9 mouse cellular contexts compared by ENCODE assay signal in the genomic region with DNA sequence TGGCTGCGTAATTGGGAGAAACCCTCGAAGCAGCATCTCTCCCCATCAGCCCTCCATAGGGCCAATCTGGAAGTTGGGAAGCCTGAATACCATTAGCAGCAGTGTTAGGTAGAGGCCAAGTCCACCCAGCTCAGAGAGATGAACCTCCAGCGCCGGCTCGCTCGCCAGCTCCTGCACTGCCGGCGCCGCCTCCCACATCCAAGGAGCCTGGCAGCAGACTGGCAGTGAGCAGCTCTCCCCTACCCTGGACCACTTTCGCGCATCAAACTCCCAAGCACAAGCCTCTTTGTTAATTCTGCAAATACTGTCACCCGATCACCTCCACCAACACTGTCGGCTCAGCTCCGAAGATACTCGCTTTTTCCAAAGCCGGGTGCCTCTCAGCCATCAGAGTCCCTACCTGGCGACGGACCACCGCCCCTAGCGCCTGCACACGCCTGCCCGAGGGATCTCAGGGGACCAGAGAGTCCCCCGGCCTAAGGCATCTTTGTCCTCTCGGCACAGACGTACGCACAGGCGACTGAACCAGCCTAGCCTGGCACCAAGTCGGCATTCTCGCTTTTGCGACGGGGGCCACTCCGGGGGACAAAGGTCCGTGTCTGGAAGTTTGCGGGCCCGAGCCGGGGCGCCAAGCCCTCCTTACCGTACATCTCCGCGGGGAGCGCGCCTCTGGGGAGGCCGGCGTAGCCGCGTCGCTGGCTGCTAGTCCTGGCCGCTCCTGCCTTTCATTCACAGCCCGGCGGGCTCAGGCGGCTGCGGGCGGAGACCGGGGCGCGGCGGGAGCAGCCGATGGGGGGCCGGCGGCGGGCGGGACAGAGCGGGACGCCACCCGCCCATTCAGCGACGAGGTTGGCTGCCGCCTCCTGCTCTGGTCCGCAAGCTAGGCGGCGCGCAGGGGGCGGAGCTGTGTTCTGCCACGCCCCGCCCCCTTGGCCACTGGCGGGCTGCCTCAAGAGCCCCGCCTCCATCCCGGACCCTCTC. TPM values are rescaled to one million over a fixed set of nuclear protein-coding genes. Genes with fewer than 3 reads are reported as not detected.
DNase-seq lines count a peak whose midpoint lies in the region; ATAC-seq and TF ChIP-seq lines count a peak whose summit lies in the region.
"Had no signal": no experiment of that assay in that cellular context is flagged by ENCODE, and none has a peak within 500 bp of the region (broad histone marks: within the 10 kb centered on the region; RNA-seq: fewer than 3 reads in every experiment).

TSS of gene Efr3b (minus strand) at position 855 of the 981 bp plus-strand sequence.

- no peaks in the 10 kb centered on the region for H3K36me3 ChIP-seq in forebrain, embryonic 11.5 days (ENCODE audit: control insufficient read depth, insufficient read depth, low read length)
- H3K36me3 ChIP-seq in heart, embryonic 14.5 days (ENCODE audit: control insufficient read depth, insufficient read depth, low read length) = no peaks in the 10 kb centered on the region
- no peaks in the 10 kb centered on the region for H3K36me3 ChIP-seq in kidney, postnatal 0 days (ENCODE audit: insufficient read depth, low read length)
- H3K36me3 ChIP-seq in midbrain, postnatal 0 days (ENCODE audit: insufficient read depth, low read length) = no peaks in the 10 kb centered on the region
- H3K36me3 ChIP-seq: G1E had no signal

- peak; percentile 98 for ATAC-seq in forebrain, embryonic 11.5 days (replicated peaks; ENCODE audit: low FRiP score)
- ATAC-seq in heart, embryonic 14.5 days (ENCODE audit: insufficient number of reproducible peaks, insufficient read depth, low FRiP score, low read depth) = peak; percentile 88
- peak; percentile 90 for ATAC-seq in kidney, postnatal 0 days (replicated peaks; ENCODE audit: low FRiP score, low read depth)
- ATAC-seq in midbrain, postnatal 0 days (ENCODE audit: low FRiP score) = peak; percentile 90

- no peaks in the 10 kb centered on the region for H3K27me3 ChIP-seq in forebrain, embryonic 11.5 days (ENCODE audit: control insufficient read depth, insufficient read depth, low read length)
- no peaks in the 10 kb centered on the region; the same call in 1 of the 2 replicates for H3K27me3 ChIP-seq in heart, embryonic 14.5 days (ENCODE audit: control insufficient read depth, insufficient read depth, low read length)
- no peaks in the 10 kb centered on the region; the same call in 1 of the 2 replicates for H3K27me3 ChIP-seq in kidney, postnatal 0 days (ENCODE audit: insufficient read depth, low read length)
- H3K27me3 ChIP-seq in midbrain, postnatal 0 days (ENCODE audit: insufficient read depth, low read length) = no peaks in the 10 kb centered on the region

- peak within 1 kb of the TSS; percentile 82 for H3K4me3 ChIP-seq in brown adipose tissue, adult 24 weeks (ENCODE audit: insufficient read depth, low read depth, low read length)
- H3K4me3 ChIP-seq in forebrain, embryonic 11.5 days (ENCODE audit: low read depth, low read length) = peak within 1 kb of the TSS; percentile 78
- peak within 1 kb of the TSS; percentile 67 to 68 for H3K4me3 ChIP-seq in heart, embryonic 14.5 days (ENCODE audit: control insufficient read depth in 1 of 2, insufficient read depth in 1 of 2, low read depth in 1 of 2, low read length in 2 of 2)
- H3K4me3 ChIP-seq in kidney, postnatal 0 days (replicated peaks; ENCODE audit: low read depth, low read length) = peak within 1 kb of the TSS; percentile 63
- peak within 1 kb of the TSS; percentile 88 for H3K4me3 ChIP-seq in midbrain, postnatal 0 days (ENCODE audit: low read depth, low read length)

- H3K27ac ChIP-seq in brown adipose tissue, adult 24 weeks (replicated peaks; ENCODE audit: low read depth, low read length) = peak within 1 kb of the TSS; percentile 9; the same call in 1 of the 2 replicates
- H3K27ac ChIP-seq in forebrain, embryonic 11.5 days (ENCODE audit: low read depth, low read length) = no peak within 1 kb of the TSS
- peak within 1 kb of the TSS; percentile 8 to 59; a peak in 2 of 4 replicates for H3K27ac ChIP-seq in heart, embryonic 14.5 days (replicated peaks in 1 of 2; ENCODE audit: control insufficient read depth in 1 of 2, insufficient read depth in 1 of 2, low read depth in 2 of 2, low read length in 2 of 2)
- H3K27ac ChIP-seq in kidney, postnatal 0 days = no peak within 1 kb of the TSS
- peak within 1 kb of the TSS; percentile 74 for H3K27ac ChIP-seq in midbrain, postnatal 0 days (ENCODE audit: low read depth, low read length)

- peak within 1 kb of the TSS; percentile 58 for H3K4me2 ChIP-seq in forebrain, embryonic 11.5 days (ENCODE audit: low read depth, low read length, severe bottlenecking)
- peak within 1 kb of the TSS; percentile 73 for H3K4me2 ChIP-seq in heart, embryonic 14.5 days (ENCODE audit: low read length)
- peak within 1 kb of the TSS; percentile 98 for H3K4me2 ChIP-seq in kidney, postnatal 0 days (ENCODE audit: low read length)
- H3K4me2 ChIP-seq in midbrain, postnatal 0 days (ENCODE audit: low read depth, low read length, poor library complexity, severe bottlenecking) = peak within 1 kb of the TSS; percentile 55

- under 1% methylated on average over 78 of the region's 78 CpGs for WGBS in forebrain, embryonic 11.5 days
- WGBS in heart, embryonic 14.5 days = 1% methylated on average over 65 of the region's 78 CpGs
- WGBS in kidney, postnatal 0 days = under 1% methylated on average over 78 of the region's 78 CpGs
- under 1% methylated on average over 65 of the region's 78 CpGs for WGBS in midbrain, postnatal 0 days

- H3K9me3 ChIP-seq in forebrain, embryonic 11.5 days (ENCODE audit: control insufficient read depth, low read length) = no peaks in the 10 kb centered on the region
- no peaks in the 10 kb centered on the region for H3K9me3 ChIP-seq in heart, embryonic 14.5 days (ENCODE audit: control insufficient read depth, low read length)
- no peaks in the 10 kb centered on the region for H3K9me3 ChIP-seq in kidney, postnatal 0 days (replicated peaks; ENCODE audit: low read length)
- no peaks in the 10 kb centered on the region for H3K9me3 ChIP-seq in midbrain, postnatal 0 days (ENCODE audit: low read length)
- H3K9me3 ChIP-seq: G1E had no signal

- peak; percentile 37; the same call in 1 of the 2 replicates for TF ChIP-seq CTCF in kidney, postnatal 0 days (IDR thresholded peaks at IDR 0.05; ENCODE audit: low read depth)
- TF ChIP-seq CTCF in midbrain, postnatal 0 days (IDR thresholded peaks at IDR 0.05) = peak; percentile 50

- peaks cover 10% of the 10 kb centered on the region for H3K4me1 ChIP-seq in brown adipose tissue, adult 24 weeks (ENCODE audit: control insufficient read depth, insufficient read depth, insufficient read length, low read length)
- H3K4me1 ChIP-seq in forebrain, embryonic 11.5 days (replicated peaks; ENCODE audit: control insufficient read depth, insufficient read depth, low read length) = peaks cover 5% of the 10 kb centered on the region; the same call in 1 of the 2 replicates
- peaks cover 20 to 41% of the 10 kb centered on the region in 2 experiments for H3K4me1 ChIP-seq in heart, embryonic 14.5 days (ENCODE audit: control insufficient read depth in 2 of 2, insufficient read depth in 2 of 2, low read length in 2 of 2)
- H3K4me1 ChIP-seq in kidney, postnatal 0 days (replicated peaks; ENCODE audit: insufficient read depth, low read length) = no peaks in the 10 kb centered on the region
- H3K4me1 ChIP-seq in midbrain, postnatal 0 days (ENCODE audit: insufficient read depth, low read length) = peaks cover 10% of the 10 kb centered on the region

- H3K9ac ChIP-seq in forebrain, embryonic 11.5 days (ENCODE audit: low read length) = peak within 1 kb of the TSS; percentile 84
- peak within 1 kb of the TSS; percentile 82 for H3K9ac ChIP-seq in heart, embryonic 14.5 days (ENCODE audit: low read length)
- peak within 1 kb of the TSS; percentile 68 for H3K9ac ChIP-seq in kidney, postnatal 0 days (ENCODE audit: low read depth, low read length)
- peak within 1 kb of the TSS; percentile 82 for H3K9ac ChIP-seq in midbrain, postnatal 0 days (replicated peaks; ENCODE audit: low read length, poor library complexity, severe bottlenecking)

- DNase-seq in CD4-positive helper T cell, adult 2 months (ENCODE audit: low read depth, low spot score) = peak; percentile 78
- DNase-seq in forebrain, embryonic 11.5 days (ENCODE audit: low spot score) = peak; percentile 92
- peak; percentile 93 for DNase-seq in kidney, postnatal 0 days (ENCODE audit: low spot score)
- DNase-seq in liver = peak; percentile 83
- peak; percentile 94 for DNase-seq in midbrain, postnatal 0 days (ENCODE audit: low spot score)
- DNase-seq in spleen, postnatal 36 days (ENCODE audit: low spot score in 2 of 2) = peak; percentile 51 to 67

RNA-seq across cellular contexts. Expression of gene Efr3b, which starts in this region (rescaled TPM):
- 2.3 and 3.3 TPM in 2 replicates for polyA plus RNA-seq in brown adipose tissue, adult 24 weeks (2012; ENCODE audit: insufficient read depth, insufficient read length, missing spikeins)
- 13.7 and 14.4 TPM in 2 replicates for polyA plus RNA-seq in forebrain, embryonic 11.5 days (2014; fragmentation: Nextera tagmentation; extraction: Ambion mirVana)
- polyA plus RNA-seq in heart, embryonic 14.5 days (2014; fragmentation: Nextera tagmentation; extraction: Ambion mirVana) = 4.4 and 5.6 TPM in 2 replicates
- 1.1 and 1.4 TPM in 2 replicates for polyA plus RNA-seq in kidney, postnatal 0 days (2015; fragmentation: Nextera tagmentation; extraction: Ambion mirVana)
- total RNA-seq in midbrain, postnatal 0 days (2014; rRNA removed) = 111 and 117 TPM in 2 replicates
- 30.1 and 32.8 TPM in 2 replicates for polyA plus RNA-seq in midbrain, postnatal 0 days (2015; fragmentation: Nextera tagmentation; extraction: Ambion mirVana)
- polyA plus RNA-seq: G1E had no signal

Comparison
In these comparisons a context has a peak if more than half of its experiments do, and no peak if none do; other contexts are left out.
1. H3K27ac ChIP-seq: peak in brown adipose tissue, adult 24 weeks (single experiment), heart, embryonic 14.5 days (2 of 2) and midbrain, postnatal 0 days (single experiment); none in forebrain, embryonic 11.5 days (single experiment) and kidney, postnatal 0 days (single experiment).
2. Peak in every context shown above with its lines, with median percentiles within 50 percentile points of each other: DNase-seq, H3K4me3 ChIP-seq, ATAC-seq, H3K4me2 ChIP-seq and H3K9ac ChIP-seq.